Mouse (Mus musculus) hindbrain, embryonic 15.5 days (tissue): Measurements from ENCODE around the gene Ccdc186. TPM values are rescaled to one million over a fixed set of nuclear protein-coding genes. Genes with fewer than 3 reads are reported as not detected.
A peak's percentile ranks its signal among the peaks of the same experiment; 100 is the strongest.
"Not testable (repeated sequence)": the region's sequence is repeated elsewhere in the genome, so short reads cannot be mapped to it uniquely, and the experiment has no call there.

Source experiments
- ATAC-seq: fragments of 200-750 bp; cut with Nextera tagmentation; 2 replicates; pipeline ENCODE4 v1.8.0; 2017; ENCODE audit warnings: low read depth, moderate number of reproducible peaks, moderate TSS enrichment; ENCODE audit not compliant: low FRiP score
- H3K27ac ChIP-seq: fragments of 300-500 bp; sonication (generic); replicated peaks from 2 replicates; pipeline ENCODE4 v1.5.1; 2015; ENCODE audit warnings: mild to moderate bottlenecking, inconsistent platforms
- H3K27me3 ChIP-seq: fragments of 300-500 bp; sonication (generic); 2 replicates; pipeline ENCODE4 v1.6.1; 2015; ENCODE audit warnings: control low read depth, inconsistent platforms
- H3K36me3 ChIP-seq: fragments of 300-500 bp; sonication (generic); 2 replicates; pipeline ENCODE4 v1.6.1; 2015; ENCODE audit warnings: control low read depth, inconsistent platforms
- H3K4me1 ChIP-seq: fragments of 300-500 bp; sonication (generic); replicated peaks from 2 replicates; pipeline ENCODE4 v1.6.1; 2015; ENCODE audit warnings: control low read depth, inconsistent platforms
- H3K4me2 ChIP-seq: fragments of 300-500 bp; sonication (generic); 2 replicates; pipeline ENCODE4 v1.6.1; 2015; ENCODE audit warnings: moderate library complexity, mild to moderate bottlenecking, inconsistent platforms
- H3K4me3 ChIP-seq: fragments of 300-500 bp; sonication (generic); 2 replicates; pipeline ENCODE4 v1.5.1; 2015; ENCODE audit warnings: mild to moderate bottlenecking, inconsistent platforms
- H3K9ac ChIP-seq: fragments of 300-500 bp; sonication (generic); 2 replicates; pipeline ENCODE4 v1.6.1; 2015; ENCODE audit warnings: inconsistent platforms
- H3K9me3 ChIP-seq: fragments of 300-500 bp; sonication (generic); 2 replicates; pipeline ENCODE4 v1.6.1; 2016; ENCODE audit warnings: control low read depth, inconsistent platforms
- whole genome bisulfite sequencing: fragments of 180-500 bp; shearing (Covaris S2); methylation state at CpG from one replicate; pipeline ENCODE4 v1.1.7; 2015; 5-methylcytosine and 5-hydroxymethylcytosine counted together
- polyA plus RNA-seq: library from polyadenylated mRNA; unstranded; fragments of >200 nt; fragmentation: Nextera tagmentation; extraction: Ambion mirVana; gene quantifications from 2 replicates; pipeline ENCODE4 v1.2.1, GENCODE M21; 2015

The Ccdc186 gene
- polyA plus RNA-seq, 1 experiment from 2014 or later, result 20.3 TPM

- no peak overlapping the region for H3K4me3 ChIP-seq
- no peak overlapping the region for H3K27ac ChIP-seq
- WGBS, result 92% methylated on average over 8 of the region's 8 CpGs
- H3K4me2 ChIP-seq, result no peak overlapping the region
- no peaks in the 10 kb centered on the region for H3K27me3 ChIP-seq
- no peaks in the 10 kb centered on the region for H3K9me3 ChIP-seq
- H3K9ac ChIP-seq, result no peak overlapping the region
- peaks cover 54% of the 10 kb centered on the region for H3K36me3 ChIP-seq
- H3K4me1 ChIP-seq, result no peaks in the 10 kb centered on the region
- no peak for ATAC-seq
Observed at GRCm38 (mm10) chr19:56800226-56800625, 21.8 kb downstream of the Ccdc186 start.

GRCm38 (mm10) chr19:56797376-56797775, 24.6 kb downstream of the Ccdc186 start:
- H3K9me3 ChIP-seq, result no peaks in the 10 kb centered on the region
- no peak overlapping the region for H3K4me2 ChIP-seq
- H3K27me3 ChIP-seq, result no peaks in the 10 kb centered on the region
- peaks cover 78% of the 10 kb centered on the region for H3K36me3 ChIP-seq
- no peak overlapping the region for H3K9ac ChIP-seq
- 95% methylated on average over 11 of the region's 11 CpGs for WGBS
- no peak overlapping the region for H3K4me3 ChIP-seq
- H3K4me1 ChIP-seq, result no peaks in the 10 kb centered on the region
- H3K27ac ChIP-seq, result no peak overlapping the region
- ATAC-seq, result no peak

GRCm38 (mm10) chr19:56788952-56789351, 33.0 kb downstream of the Ccdc186 start:
- no peak overlapping the region for H3K4me2 ChIP-seq
- no peak overlapping the region for H3K4me3 ChIP-seq
- no peaks in the 10 kb centered on the region for H3K27me3 ChIP-seq
- WGBS, result 89% methylated on average over 5 of the region's 5 CpGs
- H3K27ac ChIP-seq, result no peak overlapping the region
- ATAC-seq, result no peak
- no peaks in the 10 kb centered on the region for H3K4me1 ChIP-seq
- no peak overlapping the region for H3K9ac ChIP-seq
- no peaks in the 10 kb centered on the region for H3K9me3 ChIP-seq
- peaks cover 44% of the 10 kb centered on the region for H3K36me3 ChIP-seq

- no peak for ATAC-seq
- H3K27ac ChIP-seq, result no peak overlapping the region
Observed at GRCm38 (mm10) chr19:56787911-56788310, 34.1 kb downstream of the Ccdc186 start.

GRCm38 (mm10) chr19:56778532-56778931, 43.5 kb downstream of the Ccdc186 start:
- WGBS, result 98% methylated on average over 7 of the region's 7 CpGs
- H3K9ac ChIP-seq, result not testable (repeated sequence)

More at GRCm38 (mm10) chr19:56787911-56788310, 34.1 kb downstream of the Ccdc186 start:
- H3K36me3 ChIP-seq, result peaks cover 37% of the 10 kb centered on the region
- no peaks in the 10 kb centered on the region for H3K9me3 ChIP-seq
- H3K27me3 ChIP-seq, result no peaks in the 10 kb centered on the region
- 92% methylated on average over 7 of the region's 7 CpGs for WGBS
- no peaks in the 10 kb centered on the region for H3K4me1 ChIP-seq
- no peak overlapping the region for H3K9ac ChIP-seq
- no peak overlapping the region for H3K4me2 ChIP-seq
- H3K4me3 ChIP-seq, result no peak overlapping the region

GRCm38 (mm10) chr19:56776719-56777382, 45.1 kb downstream of the Ccdc186 start:
- H3K4me1 ChIP-seq, result peaks cover 8% of the 10 kb centered on the region
- H3K27me3 ChIP-seq, result peaks cover 11% of the 10 kb centered on the region
- H3K4me2 ChIP-seq, result no peak overlapping the region
- no peak for ATAC-seq
- H3K9me3 ChIP-seq, result no peaks in the 10 kb centered on the region
- WGBS, result 48% methylated on average over 16 of the region's 16 CpGs
- H3K36me3 ChIP-seq, result no peaks in the 10 kb centered on the region
- H3K9ac ChIP-seq, result no peak overlapping the region
- no peak overlapping the region for H3K27ac ChIP-seq
- no peak overlapping the region for H3K4me3 ChIP-seq

More at GRCm38 (mm10) chr19:56778532-56778931, 43.5 kb downstream of the Ccdc186 start:
- H3K4me2 ChIP-seq, H3K9me3 ChIP-seq, H3K4me1 ChIP-seq, H3K4me3 ChIP-seq, ATAC-seq, H3K36me3 ChIP-seq, H3K27ac ChIP-seq: not testable (repeated sequence)
- peaks cover 11% of the 10 kb centered on the region for H3K27me3 ChIP-seq

GRCm38 (mm10) chr19:56775893-56776718, 45.9 kb downstream of the Ccdc186 start:
- Histone ChIP-seq H3K9me3 (no peaks in the 10 kb centered on the region), H3K9ac (no peak overlapping the region), H3K36me3 (no peaks in the 10 kb centered on the region), H3K27ac (no peak overlapping the region), H3K4me2 (peak overlapping the region; percentile 49), H3K4me3 (peak overlapping the region; percentile 24), H3K27me3 (peaks cover 11% of the 10 kb centered on the region), H3K4me1 (peaks cover 8% of the 10 kb centered on the region)
- no peak for ATAC-seq
- WGBS, result 11% methylated on average over 18 of the region's 18 CpGs

- Histone ChIP-seq H3K9me3 (no peaks in the 10 kb centered on the region), H3K27ac (no peak overlapping the region), H3K4me3 (peak overlapping the region; percentile 24), H3K27me3 (peaks cover 11% of the 10 kb centered on the region), H3K9ac (no peak overlapping the region), H3K4me2 (peak overlapping the region; percentile 49), H3K36me3 (no peaks in the 10 kb centered on the region), H3K4me1 (peaks cover 8% of the 10 kb centered on the region)
- 38% methylated on average over 24 of the region's 24 CpGs for WGBS
- ATAC-seq, result no peak
Observed at GRCm38 (mm10) chr19:56774971-56775892, 46.8 kb downstream of the Ccdc186 start.

GRCm38 (mm10) chr19:56774408-56774962, 47.5 kb downstream of the Ccdc186 start:
- H3K4me3 ChIP-seq, result no peak overlapping the region
- WGBS, result 80% methylated on average over 9 of the region's 9 CpGs
- no peak overlapping the region for H3K4me2 ChIP-seq
- H3K9ac ChIP-seq, result no peak overlapping the region
- no peak for ATAC-seq
- H3K27me3 ChIP-seq, result peaks cover 11% of the 10 kb centered on the region
- H3K36me3 ChIP-seq, result no peaks in the 10 kb centered on the region
- peaks cover 8% of the 10 kb centered on the region for H3K4me1 ChIP-seq
- no peak overlapping the region for H3K27ac ChIP-seq
- no peaks in the 10 kb centered on the region for H3K9me3 ChIP-seq

- peaks cover 8% of the 10 kb centered on the region for H3K4me1 ChIP-seq
- H3K9me3 ChIP-seq, result no peaks in the 10 kb centered on the region
- ATAC-seq, result no peak
- no peak overlapping the region for H3K4me3 ChIP-seq
- no peak overlapping the region for H3K4me2 ChIP-seq
- H3K27ac ChIP-seq, result no peak overlapping the region
- H3K27me3 ChIP-seq, result peaks cover 11% of the 10 kb centered on the region
- no peaks in the 10 kb centered on the region for H3K36me3 ChIP-seq
- no peak overlapping the region for H3K9ac ChIP-seq
- 39% methylated on average over 10 of the region's 10 CpGs for WGBS
Observed at GRCm38 (mm10) chr19:56773393-56773971, 48.5 kb downstream of the Ccdc186 start.

- no peaks in the 10 kb centered on the region for H3K36me3 ChIP-seq
- H3K9ac ChIP-seq, result no peak overlapping the region
- peaks cover 11% of the 10 kb centered on the region for H3K27me3 ChIP-seq
- H3K4me3 ChIP-seq, result no peak overlapping the region
- no peak for ATAC-seq
- H3K4me1 ChIP-seq, result peaks cover 8% of the 10 kb centered on the region
- no peaks in the 10 kb centered on the region for H3K9me3 ChIP-seq
- WGBS, result 72% methylated on average over 7 of the region's 7 CpGs
- no peak overlapping the region for H3K27ac ChIP-seq
- no peak overlapping the region for H3K4me2 ChIP-seq
Observed at GRCm38 (mm10) chr19:56772158-56772557, 49.8 kb downstream of the Ccdc186 start.
